Mouse (Mus musculus): ENCODE measurements around the gene Pon2. TPM values are rescaled to one million over a fixed set of nuclear protein-coding genes. Genes with fewer than 3 reads are reported as not detected.

Gene Pon2
- polyA plus RNA-seq, 1 experiment, result 16.3 TPM

GRCm38 (mm10) chr6:5287919-5288318, 10.3 kb downstream of the Pon2 start:
- no peak for TF ChIP-seq CTCF (conservative IDR thresholded peaks at IDR 0.05; ENCODE audit: insufficient read depth, insufficient read length, low read depth, low read length)
- no peak for TF ChIP-seq POLR2A (IDR thresholded peaks at IDR 0.05; ENCODE audit: low read depth, low read length)

GRCm38 (mm10) chr6:5287392-5287791, 10.9 kb downstream of the Pon2 start:
- TF ChIP-seq POLR2A (IDR thresholded peaks at IDR 0.05; ENCODE audit: low read depth, low read length) (no peak), CTCF (conservative IDR thresholded peaks at IDR 0.05; ENCODE audit: insufficient read depth, insufficient read length, low read depth, low read length) (no peak)
- 0 out of 2 replicates have a peak, but pooled peaks cover 2% of the 10 kb centered on the region for H3K4me1 ChIP-seq (ENCODE audit: control insufficient read depth, insufficient read depth, low read length)
- DNase-seq, result no peak
- H3K27ac ChIP-seq (ENCODE audit: insufficient read depth, low read depth, low read length), result no peak overlapping the region
- no peaks in the 10 kb centered on the region for H3K36me3 ChIP-seq (ENCODE audit: control insufficient read depth, insufficient read depth, low read length)
- no peaks in the 10 kb centered on the region for H3K27me3 ChIP-seq (replicated peaks; ENCODE audit: control insufficient read depth, insufficient read depth, low read length)
- H3K4me3 ChIP-seq (ENCODE audit: insufficient read depth, low read depth, low read length), result no peak overlapping the region
- 83% methylated on average over 2 of the region's 2 CpGs for WGBS

More at GRCm38 (mm10) chr6:5287919-5288318, 10.3 kb downstream of the Pon2 start:
- Histone ChIP-seq H3K4me1 (ENCODE audit: control insufficient read depth, insufficient read depth, low read length) (no peaks in the 10 kb centered on the region), H3K27me3 (replicated peaks; ENCODE audit: control insufficient read depth, insufficient read depth, low read length) (no peaks in the 10 kb centered on the region), H3K4me3 (ENCODE audit: insufficient read depth, low read depth, low read length) (no peak overlapping the region), H3K36me3 (ENCODE audit: control insufficient read depth, insufficient read depth, low read length) (no peaks in the 10 kb centered on the region), H3K27ac (ENCODE audit: insufficient read depth, low read depth, low read length) (no peak overlapping the region)
- 72% methylated on average over 5 of the region's 5 CpGs for WGBS
- DNase-seq, result no peak

- no peak for DNase-seq
- Histone ChIP-seq H3K4me1 (ENCODE audit: control insufficient read depth, insufficient read depth, low read length) (0 out of 2 replicates have a peak, but pooled peaks cover 2% of the 10 kb centered on the region), H3K27me3 (replicated peaks; ENCODE audit: control insufficient read depth, insufficient read depth, low read length) (no peaks in the 10 kb centered on the region), H3K27ac (ENCODE audit: insufficient read depth, low read depth, low read length) (no peak overlapping the region), H3K4me3 (ENCODE audit: insufficient read depth, low read depth, low read length) (no peak overlapping the region), H3K36me3 (ENCODE audit: control insufficient read depth, insufficient read depth, low read length) (no peaks in the 10 kb centered on the region)
- WGBS, result 66% methylated on average over 7 of the region's 7 CpGs
- no peak for TF ChIP-seq POLR2A (IDR thresholded peaks at IDR 0.05; ENCODE audit: low read depth, low read length)
- no peak for TF ChIP-seq CTCF (conservative IDR thresholded peaks at IDR 0.05; ENCODE audit: insufficient read depth, insufficient read length, low read depth, low read length)
These were observed 15.8 kb downstream of the Pon2 start for GRCm38 (mm10) chr6:5282418-5282817.

- 0 out of 2 replicates have a peak, but pooled peaks cover 2% of the 10 kb centered on the region for H3K4me1 ChIP-seq (ENCODE audit: control insufficient read depth, insufficient read depth, low read length)
- H3K36me3 ChIP-seq (ENCODE audit: control insufficient read depth, insufficient read depth, low read length), result peaks cover 1% of the 10 kb centered on the region; the same call in 1 of the 2 replicates
- no peaks in the 10 kb centered on the region for H3K27me3 ChIP-seq (replicated peaks; ENCODE audit: control insufficient read depth, insufficient read depth, low read length)
- TF ChIP-seq POLR2A (IDR thresholded peaks at IDR 0.05; ENCODE audit: low read depth, low read length), result no peak
- no peak for TF ChIP-seq CTCF (conservative IDR thresholded peaks at IDR 0.05; ENCODE audit: insufficient read depth, insufficient read length, low read depth, low read length)
- H3K27ac ChIP-seq (ENCODE audit: insufficient read depth, low read depth, low read length), result no peak overlapping the region
- H3K4me3 ChIP-seq (ENCODE audit: insufficient read depth, low read depth, low read length), result no peak overlapping the region
- no peak for DNase-seq
- 61% methylated on average over 6 of the region's 6 CpGs for WGBS
These were observed 17.5 kb downstream of the Pon2 start for GRCm38 (mm10) chr6:5280576-5281305.

GRCm38 (mm10) chr6:5277972-5278371, 20.3 kb downstream of the Pon2 start:
- Histone ChIP-seq H3K27ac (ENCODE audit: insufficient read depth, low read depth, low read length) (no peak overlapping the region), H3K36me3 (ENCODE audit: control insufficient read depth, insufficient read depth, low read length) (peaks cover 3% of the 10 kb centered on the region; the same call in 1 of the 2 replicates), H3K4me3 (ENCODE audit: insufficient read depth, low read depth, low read length) (no peak overlapping the region), H3K4me1 (ENCODE audit: control insufficient read depth, insufficient read depth, low read length) (0 out of 2 replicates have a peak, but pooled peaks cover 2% of the 10 kb centered on the region), H3K27me3 (replicated peaks; ENCODE audit: control insufficient read depth, insufficient read depth, low read length) (no peaks in the 10 kb centered on the region)
- DNase-seq, result no peak
- WGBS, result 73% methylated on average over 5 of the region's 5 CpGs
- TF ChIP-seq POLR2A (IDR thresholded peaks at IDR 0.05; ENCODE audit: low read depth, low read length) (no peak), CTCF (conservative IDR thresholded peaks at IDR 0.05; ENCODE audit: insufficient read depth, insufficient read length, low read depth, low read length) (no peak)

- no peaks in the 10 kb centered on the region for H3K36me3 ChIP-seq (ENCODE audit: control insufficient read depth, insufficient read depth, low read length)
- H3K4me1 ChIP-seq (ENCODE audit: control insufficient read depth, insufficient read depth, low read length), result no peaks in the 10 kb centered on the region
- no peak overlapping the region for H3K27ac ChIP-seq (ENCODE audit: insufficient read depth, low read depth, low read length)
- no peaks in the 10 kb centered on the region for H3K27me3 ChIP-seq (replicated peaks; ENCODE audit: control insufficient read depth, insufficient read depth, low read length)
- DNase-seq, result no peak
- H3K4me3 ChIP-seq (ENCODE audit: insufficient read depth, low read depth, low read length), result no peak overlapping the region
- WGBS, result 86% methylated on average over 6 of the region's 6 CpGs
- TF ChIP-seq POLR2A (IDR thresholded peaks at IDR 0.05; ENCODE audit: low read depth, low read length) (no peak), CTCF (conservative IDR thresholded peaks at IDR 0.05; ENCODE audit: insufficient read depth, insufficient read length, low read depth, low read length) (no peak)
These were observed 28.6 kb downstream of the Pon2 start for GRCm38 (mm10) chr6:5269641-5270040.

GRCm38 (mm10) chr6:5264793-5265192, 33.5 kb downstream of the Pon2 start:
- no peaks in the 10 kb centered on the region for H3K27me3 ChIP-seq (replicated peaks; ENCODE audit: control insufficient read depth, insufficient read depth, low read length)
- WGBS, result 77% methylated on average over 8 of the region's 8 CpGs

More at GRCm38 (mm10) chr6:5264793-5265192, 33.5 kb downstream of the Pon2 start:
- TF ChIP-seq CTCF (conservative IDR thresholded peaks at IDR 0.05; ENCODE audit: insufficient read depth, insufficient read length, low read depth, low read length), result no peak
- TF ChIP-seq POLR2A (IDR thresholded peaks at IDR 0.05; ENCODE audit: low read depth, low read length), result no peak
- H3K36me3 ChIP-seq (ENCODE audit: control insufficient read depth, insufficient read depth, low read length), result peaks cover 1% of the 10 kb centered on the region; the same call in 1 of the 2 replicates
- H3K4me1 ChIP-seq (ENCODE audit: control insufficient read depth, insufficient read depth, low read length), result no peaks in the 10 kb centered on the region
- no peak overlapping the region for H3K4me3 ChIP-seq (ENCODE audit: insufficient read depth, low read depth, low read length)
- no peak overlapping the region for H3K27ac ChIP-seq (ENCODE audit: insufficient read depth, low read depth, low read length)
- DNase-seq, result no peak
